Mouse (Mus musculus) embryonic facial prominence, embryonic 10.5 days (tissue): ENCODE results near the gene Csnk1g2. TPM values are rescaled to one million over a fixed set of nuclear protein-coding genes. Genes with fewer than 3 reads are reported as not detected.
"Not testable (repeated sequence)": the region's sequence is repeated elsewhere in the genome, so short reads cannot be mapped to it uniquely, and the experiment has no call there.

ENCODE experiments used
- DNase-seq: peaks from one replicate; pipeline ENCODE4 v3.0.0-alpha.2; 2017; ENCODE audit warnings: low spot score
- H3K27ac ChIP-seq: fragments of 300-500 bp; sonication (generic); replicated peaks from 2 replicates; pipeline ENCODE4 v1.5.1; 2016; ENCODE audit warnings: mild to moderate bottlenecking
- H3K27me3 ChIP-seq: fragments of 300-500 bp; sonication (generic); replicated peaks from 2 replicates; pipeline ENCODE4 v1.6.1; 2016; ENCODE audit warnings: low read depth, mild to moderate bottlenecking; ENCODE audit not compliant: poor library complexity, severe bottlenecking
- H3K36me3 ChIP-seq: fragments of 300-500 bp; sonication (generic); replicated peaks from 2 replicates; pipeline ENCODE4 v1.6.1; 2016; ENCODE audit warnings: mild to moderate bottlenecking, moderate library complexity
- H3K4me1 ChIP-seq: fragments of 300-500 bp; sonication (generic); 2 replicates; pipeline ENCODE4 v1.6.1; 2016
- H3K4me3 ChIP-seq: fragments of 300-500 bp; sonication (generic); 2 replicates; pipeline ENCODE4 v1.5.1; 2016; ENCODE audit warnings: mild to moderate bottlenecking, moderate library complexity
- H3K9me3 ChIP-seq: fragments of 300-500 bp; sonication (generic); 2 replicates; pipeline ENCODE4 v1.6.1; 2016; ENCODE audit warnings: mild to moderate bottlenecking
- WGBS: fragments of 180-500 bp; shearing (Covaris S2); methylation state at CpG from one replicate; pipeline ENCODE4 v1.1.7; 2016; 5-methylcytosine and 5-hydroxymethylcytosine counted together
- polyA plus RNA-seq: library from polyadenylated mRNA; unstranded; fragments of >200 nt; fragmentation: Nextera tagmentation; extraction: Ambion mirVana; gene quantifications from 2 replicates; pipeline ENCODE4 v1.2.1, GENCODE M21; 2016

Csnk1g2 gene
- polyA plus RNA-seq, 1 experiment from 2014 or later: 198 TPM

DNA sequence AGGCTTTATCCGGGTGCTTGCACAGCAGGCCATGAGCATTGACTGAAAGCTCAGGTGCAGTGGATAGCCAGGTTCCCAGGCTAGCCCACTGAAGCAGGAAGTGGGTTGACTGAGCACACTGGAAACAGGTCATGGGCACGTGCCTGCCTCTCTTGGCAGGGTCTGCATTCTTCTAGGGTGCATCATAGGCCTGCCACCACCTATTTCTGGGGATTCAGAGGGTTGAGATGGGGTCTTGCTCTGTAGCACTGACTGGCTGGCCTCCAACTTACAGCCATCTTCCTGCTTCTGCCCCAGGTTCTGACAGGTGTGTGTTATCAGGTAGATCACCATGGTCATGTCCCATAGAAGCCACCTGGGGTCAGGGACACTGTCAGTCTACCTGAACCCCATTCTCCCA, 17.6 kb upstream of the Csnk1g2 start:
- Histone ChIP-seq H3K36me3 (peaks cover 51% of the 10 kb centered on the region), H3K9me3 (no peaks in the 10 kb centered on the region), H3K27ac (no peak overlapping the region), H3K27me3 (no peaks in the 10 kb centered on the region), H3K4me3 (peak overlapping the region; percentile 85; the same call in 1 of the 2 replicates), H3K4me1 (peaks cover 24% of the 10 kb centered on the region)
- DNase-seq: no peak
- WGBS: 90% methylated on average over 2 of the region's 2 CpGs

DNA sequence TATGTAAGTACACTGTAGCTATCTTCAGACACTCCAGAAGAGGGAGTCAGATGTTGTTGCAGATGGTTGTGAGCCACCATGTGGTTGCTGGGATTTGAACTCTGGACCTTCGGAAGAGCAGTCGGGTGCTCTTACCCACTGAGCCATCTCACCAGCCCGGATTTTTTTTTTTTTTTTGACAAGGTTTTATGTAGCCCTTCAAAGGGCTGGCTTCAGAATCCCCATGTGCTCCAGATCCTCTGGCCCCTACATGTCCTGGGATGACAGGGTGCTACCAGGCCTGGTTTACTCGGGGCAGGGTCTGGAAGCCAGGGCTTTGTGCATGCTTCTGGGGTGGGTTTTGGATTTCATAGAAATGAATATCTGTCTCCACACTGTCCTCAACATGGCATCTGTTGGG, 16.9 kb upstream of the Csnk1g2 start, which contains the start of gene Gm49322:
Gene Gm49322 (plus strand): TSS at position 301 of the 400 bp plus-strand sequence.
- WGBS: 88% methylated on average over 4 of the region's 4 CpGs
- H3K4me1 ChIP-seq: peaks cover 24% of the 10 kb centered on the region
- peaks cover 58% of the 10 kb centered on the region for H3K36me3 ChIP-seq

DNA sequence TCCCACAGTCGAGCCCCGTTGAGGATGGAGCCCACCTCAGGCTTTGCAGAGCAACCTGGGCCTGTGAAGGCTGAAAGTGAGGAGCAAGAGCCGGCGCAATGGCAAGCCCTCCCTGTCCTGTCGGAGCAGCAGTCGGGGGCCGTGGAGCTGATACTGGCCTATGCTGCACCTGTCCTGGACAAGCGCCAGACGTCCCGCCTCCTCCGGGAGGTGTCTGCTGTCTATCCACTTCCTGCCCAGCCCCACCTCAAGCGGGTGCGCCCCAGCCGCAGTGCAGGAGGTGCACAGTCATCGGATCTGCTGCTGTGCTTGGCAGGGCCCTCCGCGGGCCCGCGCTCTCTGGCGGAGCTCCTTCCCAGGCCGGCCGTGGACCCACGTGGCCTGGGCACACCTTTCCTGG, 16.3 kb upstream of the Csnk1g2 start:
- Histone ChIP-seq H3K9me3 (no peaks in the 10 kb centered on the region), H3K4me1 (peaks cover 24% of the 10 kb centered on the region), H3K27me3 (no peaks in the 10 kb centered on the region), H3K4me3 (no peak overlapping the region), H3K27ac (no peak overlapping the region), H3K36me3 (peaks cover 64% of the 10 kb centered on the region)
- DNase-seq: no peak
- WGBS: 94% methylated on average over 23 of the region's 23 CpGs

More for the DNA sequence above, 16.9 kb upstream of the Csnk1g2 start, which contains the start of gene Gm49322:
- not testable (repeated sequence) for H3K9me3 ChIP-seq, H3K27me3 ChIP-seq, H3K27ac ChIP-seq, DNase-seq
- H3K4me3 ChIP-seq: peak within 1 kb of the TSS; percentile 85; the same call in 1 of the 2 replicates

GRCm38 (mm10) chr10:80606737-80607350, 15.8 kb upstream of the Csnk1g2 start:
- Histone ChIP-seq H3K27me3 (no peaks in the 10 kb centered on the region), H3K36me3 (peaks cover 69% of the 10 kb centered on the region), H3K27ac (no peak overlapping the region), H3K4me1 (peaks cover 24% of the 10 kb centered on the region), H3K9me3 (no peaks in the 10 kb centered on the region), H3K4me3 (no peak overlapping the region)
- 97% methylated on average over 34 of the region's 34 CpGs for WGBS
- DNase-seq: no peak

DNA sequence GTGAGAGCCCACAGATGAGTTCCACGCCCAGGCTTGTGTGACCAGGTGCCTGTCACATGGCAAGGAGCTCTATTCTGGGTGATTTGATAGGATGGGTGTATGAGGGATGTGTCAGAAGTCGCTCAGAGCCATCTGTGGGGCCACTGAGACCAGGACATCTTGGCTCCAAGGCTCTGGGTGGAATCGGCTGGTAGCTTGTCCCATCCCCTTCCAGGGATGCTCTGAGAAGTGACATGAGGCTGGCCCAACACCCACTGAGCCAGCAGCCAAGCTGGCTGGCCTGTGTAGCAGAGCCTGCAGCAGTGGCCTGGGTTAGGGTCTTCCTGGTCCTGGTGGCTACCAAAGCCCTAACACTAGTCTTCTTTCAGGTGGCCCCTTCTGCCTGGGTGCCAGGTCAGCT, 14.2 kb upstream of the Csnk1g2 start:
- DNase-seq: no peak
- 84% methylated on average over 3 of the region's 3 CpGs for WGBS

GRCm38 (mm10) chr10:80609269-80609924, 13.2 kb upstream of the Csnk1g2 start:
- H3K27me3 ChIP-seq: no peaks in the 10 kb centered on the region
- H3K27ac ChIP-seq: no peak overlapping the region
- WGBS: 90% methylated on average over 10 of the region's 10 CpGs
- H3K4me3 ChIP-seq: no peak overlapping the region
- no peaks in the 10 kb centered on the region for H3K9me3 ChIP-seq
- H3K4me1 ChIP-seq: peaks cover 5% of the 10 kb centered on the region
- H3K36me3 ChIP-seq: peaks cover 94% of the 10 kb centered on the region
- no peak for DNase-seq

More for the DNA sequence above, 14.2 kb upstream of the Csnk1g2 start:
- Histone ChIP-seq H3K27me3 (no peaks in the 10 kb centered on the region), H3K4me1 (peaks cover 15% of the 10 kb centered on the region), H3K9me3 (no peaks in the 10 kb centered on the region), H3K36me3 (peaks cover 85% of the 10 kb centered on the region), H3K4me3 (no peak overlapping the region), H3K27ac (no peak overlapping the region)

DNA sequence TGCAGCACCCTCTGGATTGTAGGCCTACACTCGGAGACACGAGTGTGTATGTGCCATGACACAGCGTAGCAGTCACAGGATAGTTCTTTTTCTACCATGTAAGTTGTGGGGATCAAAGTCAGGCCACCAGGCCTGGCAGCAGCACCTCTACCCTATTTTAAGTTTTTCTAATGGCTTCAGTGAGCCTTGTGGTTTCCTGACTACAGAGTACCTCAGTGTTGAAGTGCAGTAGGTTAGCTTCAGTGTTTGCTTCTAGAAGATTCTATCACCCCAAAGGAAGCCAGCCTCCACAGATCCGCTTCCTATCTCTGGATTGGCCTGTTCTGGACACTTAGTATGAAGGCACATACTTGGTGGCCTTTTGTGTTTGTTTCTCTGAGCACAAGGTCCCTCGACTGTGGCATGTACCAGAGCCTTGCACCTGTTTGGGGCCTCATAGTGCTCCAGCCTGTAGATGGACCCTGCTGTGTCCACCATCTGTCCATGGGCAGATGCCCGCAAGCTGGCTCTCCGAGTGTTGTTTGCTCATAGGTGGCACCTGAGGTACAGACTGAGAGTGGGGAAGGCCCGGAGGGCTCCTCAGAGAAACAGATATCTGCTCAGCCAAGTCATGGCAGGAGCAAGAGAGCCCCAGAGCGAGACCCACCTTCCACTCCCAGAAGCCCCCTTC, 12.4 kb upstream of the Csnk1g2 start:
- Histone ChIP-seq H3K4me3 (no peak overlapping the region), H3K4me1 (no peaks in the 10 kb centered on the region), H3K27me3 (no peaks in the 10 kb centered on the region), H3K9me3 (no peaks in the 10 kb centered on the region), H3K27ac (no peak overlapping the region), H3K36me3 (peaks cover 95% of the 10 kb centered on the region)
- 92% methylated on average over 9 of the region's 9 CpGs for WGBS
- no peak for DNase-seq

DNA sequence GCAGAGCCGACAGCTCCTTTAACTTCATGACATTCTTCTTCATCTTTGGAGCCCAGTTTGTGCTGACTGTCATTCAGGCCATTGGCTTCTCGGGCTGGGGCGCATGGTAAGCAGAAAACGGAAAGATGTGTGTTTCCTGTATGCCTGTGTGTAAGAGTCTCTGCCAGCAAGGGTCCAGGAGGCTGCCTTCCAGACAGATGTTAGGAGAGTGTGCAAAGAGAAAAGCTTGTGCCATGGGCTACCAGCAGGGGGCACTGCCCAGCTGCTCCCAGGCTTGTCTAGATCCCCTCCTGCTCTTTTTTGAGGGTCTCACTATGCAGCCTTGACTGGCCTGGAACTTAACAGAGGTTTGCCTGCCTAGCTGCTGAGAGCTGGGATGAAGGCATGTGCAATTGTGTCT, 11.6 kb upstream of the Csnk1g2 start:
- Histone ChIP-seq H3K4me1 (no peaks in the 10 kb centered on the region), H3K27ac (no peak overlapping the region), H3K36me3 (peaks cover 99% of the 10 kb centered on the region), H3K9me3 (no peaks in the 10 kb centered on the region), H3K4me3 (no peak overlapping the region), H3K27me3 (no peaks in the 10 kb centered on the region)
- peak; percentile 66 for DNase-seq
- 76% methylated on average over 4 of the region's 4 CpGs for WGBS

GRCm38 (mm10) chr10:80611905-80612304, 10.7 kb upstream of the Csnk1g2 start:
- Histone ChIP-seq H3K4me1 (no peaks in the 10 kb centered on the region), H3K36me3 (peaks cover 92% of the 10 kb centered on the region), H3K9me3 (no peaks in the 10 kb centered on the region), H3K27ac (no peak overlapping the region), H3K4me3 (no peak overlapping the region), H3K27me3 (no peaks in the 10 kb centered on the region)
- no peak for DNase-seq
- 90% methylated on average over 3 of the region's 3 CpGs for WGBS

GRCm38 (mm10) chr10:80613821-80614220, 8.8 kb upstream of the Csnk1g2 start:
- Histone ChIP-seq H3K9me3 (no peaks in the 10 kb centered on the region), H3K27me3 (no peaks in the 10 kb centered on the region), H3K4me3 (no peak overlapping the region), H3K36me3 (peaks cover 73% of the 10 kb centered on the region), H3K27ac (no peak overlapping the region), H3K4me1 (no peaks in the 10 kb centered on the region)
- WGBS: 80% methylated on average over 3 of the region's 3 CpGs
- DNase-seq: no peak

DNA sequence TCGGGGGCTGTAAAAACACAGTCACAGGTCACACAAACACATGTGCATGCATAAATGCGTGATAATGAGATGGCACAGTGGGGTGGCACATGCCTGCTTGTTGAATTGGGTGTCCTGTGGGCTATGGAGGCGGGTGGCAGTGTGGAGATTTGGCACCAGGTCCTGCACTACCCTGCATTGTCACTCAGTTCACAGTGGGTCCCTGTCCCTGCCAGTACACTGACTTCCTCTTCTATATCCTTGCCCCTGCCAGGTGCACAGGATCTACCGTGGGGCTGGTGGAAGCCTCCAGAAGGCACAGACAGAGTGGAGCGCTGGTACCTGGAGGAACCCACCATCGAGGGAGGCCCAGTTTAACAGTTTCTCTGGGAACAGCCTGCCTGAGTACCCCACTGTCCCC, 8.3 kb upstream of the Csnk1g2 start:
- Histone ChIP-seq H3K27ac (no peak overlapping the region), H3K4me3 (peak overlapping the region; percentile 11; the same call in 1 of the 2 replicates), H3K27me3 (no peaks in the 10 kb centered on the region), H3K36me3 (peaks cover 68% of the 10 kb centered on the region), H3K9me3 (no peaks in the 10 kb centered on the region), H3K4me1 (no peaks in the 10 kb centered on the region)
- DNase-seq: no peak
- 86% methylated on average over 6 of the region's 6 CpGs for WGBS

GRCm38 (mm10) chr10:80618181-80618580, 4.5 kb upstream of the Csnk1g2 start:
- Histone ChIP-seq H3K27me3 (no peaks in the 10 kb centered on the region), H3K4me1 (peaks cover 18% of the 10 kb centered on the region), H3K27ac (no peak overlapping the region), H3K36me3 (peaks cover 30% of the 10 kb centered on the region), H3K4me3 (no peak overlapping the region), H3K9me3 (no peaks in the 10 kb centered on the region)
- DNase-seq: no peak
- 77% methylated on average over 9 of the region's 9 CpGs for WGBS
